Mouse (Mus musculus) left cerebral cortex, postnatal 4 days (tissue): ENCODE results near the gene Tbx6. TPM values are rescaled to one million over a fixed set of nuclear protein-coding genes. Genes with fewer than 3 reads are reported as not detected.
A peak's percentile ranks its signal among the peaks of the same experiment; 100 is the strongest.

Source experiments
- DNase-seq: peaks from one replicate; pipeline ENCODE4 v3.0.0-alpha.2; 2022
- intact Hi-C: fragments of 180-260 bp; cut with DNase I; formaldehyde crosslinking; loops from one replicate; pipeline ENCODE4 v1.15.1; 2025
- total RNA-seq, 2 experiments: library from RNA; stranded (reverse); gene quantifications; 2 replicates each; pipeline ENCODE4 v1.2.3; 2021

The Tbx6 gene
- total RNA-seq = under 1 TPM; 0.40 to 0.58 TPM

DNA sequence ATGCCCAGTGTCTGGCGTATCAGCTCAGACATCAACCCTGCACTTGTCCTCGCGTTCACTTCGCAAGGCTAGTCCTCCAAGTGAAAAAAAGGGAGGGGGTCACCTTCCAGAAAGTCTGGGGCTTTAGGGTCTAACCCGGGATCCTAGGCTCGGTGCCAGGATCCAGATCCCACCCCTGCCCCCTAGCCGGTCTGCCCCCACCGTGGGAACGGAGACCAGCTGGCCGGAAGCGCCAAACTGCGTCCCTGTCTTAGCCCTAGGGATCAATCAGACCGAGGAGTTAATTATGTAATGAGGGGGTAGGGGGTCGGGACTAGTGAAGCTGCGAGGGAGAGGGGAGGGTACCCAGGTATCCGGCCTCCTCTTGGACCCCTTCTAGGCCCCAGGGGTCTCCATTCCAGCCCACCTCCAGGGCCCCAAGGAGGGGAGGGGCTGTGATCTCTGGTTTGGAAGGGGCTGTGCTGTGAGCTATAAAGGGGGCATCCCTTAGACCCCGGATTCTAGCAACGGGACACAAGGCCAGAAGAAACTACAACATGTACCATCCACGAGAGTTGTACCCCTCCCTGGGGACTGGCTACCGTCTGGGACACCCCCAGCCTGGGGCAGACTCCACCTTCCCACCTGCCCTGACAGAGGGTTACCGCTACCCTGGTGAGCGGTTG is at the start of gene Tbx6:
TSS of gene Tbx6 (plus strand) at position 513 of the 665 bp plus-strand sequence.
- intact Hi-C loops = no loop called here
- peak; percentile 58 for DNase-seq

DNA sequence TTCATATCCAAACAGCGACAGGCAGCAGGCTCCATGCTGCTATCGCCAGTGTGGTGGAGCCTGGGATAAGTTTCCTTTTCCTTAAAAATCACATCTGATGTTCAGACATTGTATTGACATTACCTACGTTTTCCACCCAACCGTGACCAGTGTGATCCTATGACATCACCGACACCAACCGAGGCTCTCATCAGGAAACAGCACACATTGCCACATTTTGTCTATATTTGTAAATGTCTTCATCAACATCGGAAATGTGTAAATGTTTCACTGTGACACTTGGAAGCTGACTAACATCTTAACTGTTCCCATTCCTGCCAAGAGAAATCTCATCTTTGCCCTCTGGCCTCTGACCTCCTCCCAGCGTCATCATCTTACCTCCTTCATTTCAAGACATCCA is 45.2 kb upstream of the Tbx6 start:
- DNase-seq = no peak
- intact Hi-C loops = no loop called here

DNA sequence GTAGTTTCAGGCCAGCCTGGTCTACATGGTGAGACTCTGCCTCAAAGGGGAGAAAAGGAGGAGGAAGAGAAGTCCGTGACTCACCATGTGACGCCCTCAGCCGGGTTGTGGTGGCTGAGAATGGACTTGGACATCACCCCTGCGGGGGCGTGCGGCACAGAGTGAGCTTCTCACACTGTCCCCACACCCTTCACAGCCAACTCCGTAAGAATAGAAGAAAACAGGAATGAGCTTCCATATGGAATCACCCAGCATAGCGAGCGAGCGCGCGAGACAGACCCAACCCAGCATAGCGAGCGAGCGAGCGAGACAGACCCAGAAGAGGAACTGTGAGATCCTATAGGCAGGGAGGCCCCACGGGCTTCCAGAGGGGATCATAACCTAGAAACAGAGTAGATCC is 41.7 kb upstream of the Tbx6 start:
- intact Hi-C loops = no loop called here
- DNase-seq = no peak

DNA sequence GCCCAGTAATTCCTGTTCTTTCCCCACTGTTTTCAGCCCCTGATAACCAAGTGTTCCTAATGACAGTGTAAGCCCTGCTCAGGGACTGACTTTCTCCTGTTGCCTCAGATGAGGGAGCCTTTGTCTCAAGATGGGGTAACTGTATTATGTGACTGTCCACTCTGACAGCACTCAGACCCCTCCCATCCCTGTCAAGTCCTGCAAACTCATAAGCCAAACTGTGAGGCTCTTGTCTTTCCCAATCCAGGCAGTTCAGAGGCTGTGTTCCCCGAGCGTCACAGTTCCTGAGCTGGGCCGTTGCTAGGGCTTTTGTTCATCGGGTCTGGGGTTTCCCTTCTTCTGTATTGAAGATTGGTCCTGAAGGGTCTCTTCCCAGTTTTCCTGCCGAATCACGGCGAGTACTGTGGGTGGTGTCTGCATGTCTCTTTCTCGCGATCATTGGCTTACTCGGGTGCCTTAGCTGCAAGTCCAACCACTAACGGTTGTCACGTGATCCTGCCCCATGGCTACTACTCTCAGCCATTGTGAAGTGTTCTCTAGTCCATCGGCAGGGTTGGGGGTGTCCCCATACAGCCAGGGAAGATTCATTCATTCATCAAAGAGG is 41.0 kb upstream of the Tbx6 start:
- intact Hi-C loops = no loop called here
- no peak for DNase-seq

DNA sequence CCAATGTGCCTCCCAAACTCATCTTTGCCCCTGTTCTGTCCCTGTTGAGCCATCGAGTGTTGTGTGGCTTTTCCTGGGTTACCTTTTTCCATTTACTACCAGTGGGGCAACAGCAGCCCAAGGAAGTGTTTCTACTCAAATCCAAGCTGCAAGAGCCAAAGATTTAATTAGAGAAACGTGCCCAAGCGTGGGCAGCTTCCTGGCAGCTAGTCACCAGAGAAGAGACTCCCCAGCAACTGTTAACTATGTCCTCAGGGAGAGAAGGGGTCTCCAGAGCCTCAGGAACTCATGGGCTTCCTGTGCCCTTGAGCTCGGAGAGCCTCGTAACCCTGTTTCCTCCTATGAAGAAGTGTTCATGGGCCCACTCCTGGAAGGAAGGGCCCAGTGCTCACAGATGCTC is 40.3 kb upstream of the Tbx6 start:
- intact Hi-C loops = no loop called here
- no peak for DNase-seq

DNA sequence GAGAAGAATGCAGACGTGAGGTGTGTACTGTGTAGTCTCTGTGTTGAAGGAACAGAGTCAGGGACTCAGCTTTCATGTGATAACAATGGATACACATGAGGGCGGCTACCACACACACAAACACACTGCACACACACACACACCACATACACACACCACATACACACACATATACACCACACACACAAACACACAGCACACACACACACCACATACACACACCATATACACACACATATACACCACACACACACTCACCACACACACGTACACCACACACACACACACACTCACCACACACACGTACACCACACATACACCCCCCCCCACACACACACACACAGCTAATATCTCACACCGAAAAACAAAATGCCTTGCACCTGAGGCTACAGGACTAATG is 39.8 kb upstream of the Tbx6 start:
- intact Hi-C loops = no loop called here
- DNase-seq = no peak

DNA sequence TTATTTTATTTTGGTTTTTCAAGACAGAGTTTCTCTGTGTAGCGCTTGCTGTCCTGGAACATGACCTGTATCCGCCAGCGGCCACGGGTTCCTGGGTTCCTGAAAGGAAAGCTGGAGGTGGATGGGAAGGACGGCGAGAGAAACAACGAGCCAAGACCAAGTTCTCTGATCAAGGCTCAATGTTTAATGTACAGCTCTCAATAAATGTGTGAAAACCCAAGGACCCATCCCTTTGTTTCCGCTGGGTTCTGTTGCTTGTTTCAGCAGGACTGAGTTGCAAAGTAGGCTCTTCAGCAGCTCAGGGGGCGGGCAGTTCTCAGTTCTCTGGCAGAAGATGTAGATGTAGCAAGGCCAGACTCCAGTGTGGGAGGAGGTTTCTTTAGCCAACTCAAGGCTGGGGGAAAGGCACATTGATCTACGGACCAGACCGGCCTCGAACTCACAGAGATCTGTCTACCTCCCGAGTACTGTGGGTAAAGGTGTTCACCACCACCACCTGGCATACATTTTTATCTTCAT is 39.3 kb upstream of the Tbx6 start:
- DNase-seq = no peak
- intact Hi-C loops = no loop called here

DNA sequence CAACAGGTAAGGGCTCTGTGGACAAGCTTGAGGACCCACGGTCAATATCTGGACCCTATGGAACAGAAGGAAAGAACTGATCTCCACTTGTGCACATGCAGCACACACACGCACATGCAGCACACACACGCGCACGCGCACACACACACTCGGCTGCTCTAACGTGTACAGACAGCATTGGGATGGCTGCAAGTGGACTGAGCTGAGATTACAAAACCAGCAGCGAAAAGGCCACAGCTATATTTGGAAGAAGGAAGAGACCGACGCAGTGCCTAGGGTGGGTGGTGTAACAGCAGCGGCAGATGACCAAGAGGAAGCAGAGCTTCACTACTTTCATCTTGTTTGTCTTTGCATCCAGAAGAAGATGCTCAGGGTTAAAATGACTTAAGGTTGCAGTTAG is 35.2 kb upstream of the Tbx6 start:
- intact Hi-C loops = no loop called here
- DNase-seq = no peak

DNA sequence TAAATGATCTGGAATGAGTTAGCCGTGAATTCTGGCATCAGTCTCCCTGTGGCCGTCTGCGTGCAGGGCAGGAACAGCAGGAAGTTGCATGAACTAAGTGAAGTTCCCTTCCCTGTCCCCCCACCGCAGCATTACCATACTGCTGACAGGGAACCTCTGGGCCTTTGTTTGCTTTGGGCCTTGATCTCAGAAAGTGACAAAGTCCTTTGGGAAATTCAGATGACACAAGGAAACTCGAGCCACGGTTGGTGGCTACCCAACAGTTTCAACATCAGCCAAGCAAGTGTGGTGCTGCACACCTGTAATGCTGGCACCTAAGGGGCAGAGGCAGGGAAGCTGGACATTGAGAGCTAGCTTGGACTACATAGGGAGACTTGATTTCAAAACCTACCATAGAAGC is 34.5 kb upstream of the Tbx6 start:
- intact Hi-C loops = no loop called here
- DNase-seq = no peak

DNA sequence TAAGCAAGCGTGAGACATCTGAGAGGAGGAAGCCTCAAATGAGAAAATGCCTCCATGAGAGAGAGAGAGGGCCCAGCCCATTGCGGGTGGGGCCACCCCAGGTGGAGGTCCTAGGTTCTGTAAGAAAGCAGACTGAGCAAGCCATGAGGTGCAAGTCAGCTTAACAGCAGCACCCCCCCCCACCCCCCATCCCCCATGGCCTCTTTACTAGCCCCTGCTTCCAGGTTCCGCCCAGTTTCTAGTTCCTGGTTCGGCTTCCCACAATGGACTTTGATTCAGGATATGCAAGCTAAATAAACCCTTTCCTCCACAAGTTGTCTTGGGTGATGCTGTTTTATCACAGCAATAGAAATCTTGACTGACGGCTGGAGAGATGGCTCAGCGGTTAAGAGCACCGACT is 32.5 kb upstream of the Tbx6 start:
- intact Hi-C loops = no loop called here
- DNase-seq = no peak

DNA sequence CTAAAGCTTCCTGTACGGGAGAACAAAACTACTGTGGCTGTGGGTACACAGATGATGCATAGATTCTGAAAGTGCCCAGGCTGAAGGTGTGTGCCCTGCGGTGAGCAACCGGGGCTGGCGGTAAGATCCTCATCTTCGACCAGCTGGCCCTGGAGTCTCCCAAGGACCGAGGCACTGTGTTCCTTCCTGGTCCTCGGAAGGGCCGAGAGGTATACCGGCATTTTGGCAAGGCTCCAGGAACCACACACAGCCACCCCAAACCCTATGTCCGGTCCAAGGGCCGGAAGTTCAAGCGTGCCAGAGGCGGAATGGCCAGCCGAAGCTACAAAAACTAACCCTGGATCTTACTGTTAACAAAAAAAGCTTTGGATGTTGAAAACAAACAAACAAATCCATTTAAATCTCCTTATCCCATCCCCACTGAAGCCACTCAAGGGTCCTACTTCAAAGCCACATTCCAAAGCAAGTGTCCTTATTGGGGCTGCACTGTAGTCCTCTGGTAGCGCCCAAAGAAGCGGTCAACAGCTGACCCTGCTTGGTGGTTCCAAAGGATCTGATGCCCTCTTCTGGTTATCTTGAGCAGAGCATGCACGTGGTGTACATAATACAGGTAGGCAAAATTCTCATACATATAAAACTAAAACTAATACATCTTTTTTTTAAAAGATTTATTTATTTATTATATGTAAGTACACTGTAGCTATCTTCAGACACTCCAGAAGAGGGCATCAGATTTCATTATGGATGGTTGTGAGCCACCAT is 31.5 kb upstream of the Tbx6 start:
- intact Hi-C loops = no loop called here
- no peak for DNase-seq

DNA sequence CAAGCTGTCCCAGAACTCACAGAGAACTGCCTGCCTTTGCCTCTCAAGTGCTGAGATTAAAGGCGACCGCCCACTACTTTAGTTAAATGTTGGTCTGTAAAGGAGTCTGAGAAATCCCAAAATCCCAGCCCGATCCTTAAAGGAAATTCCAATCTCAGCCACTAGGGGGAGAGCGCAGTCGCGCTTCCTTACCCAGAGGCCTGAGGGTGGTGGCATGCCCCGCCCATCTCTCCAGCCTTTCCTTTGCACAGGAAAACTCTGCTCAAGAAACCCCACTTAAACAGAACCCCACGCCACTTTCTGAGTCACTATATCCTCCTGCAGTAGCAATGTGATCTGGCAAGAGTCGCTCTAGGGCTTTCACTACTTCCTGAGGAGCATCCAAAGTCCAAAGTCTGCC is 26.4 kb upstream of the Tbx6 start:
- peak; percentile 78 for DNase-seq
- intact Hi-C loops = loop anchor here (5.0 kb wide), 1 partner anchor 53 kb away; no protein-coding TSS in a partner anchor

DNA sequence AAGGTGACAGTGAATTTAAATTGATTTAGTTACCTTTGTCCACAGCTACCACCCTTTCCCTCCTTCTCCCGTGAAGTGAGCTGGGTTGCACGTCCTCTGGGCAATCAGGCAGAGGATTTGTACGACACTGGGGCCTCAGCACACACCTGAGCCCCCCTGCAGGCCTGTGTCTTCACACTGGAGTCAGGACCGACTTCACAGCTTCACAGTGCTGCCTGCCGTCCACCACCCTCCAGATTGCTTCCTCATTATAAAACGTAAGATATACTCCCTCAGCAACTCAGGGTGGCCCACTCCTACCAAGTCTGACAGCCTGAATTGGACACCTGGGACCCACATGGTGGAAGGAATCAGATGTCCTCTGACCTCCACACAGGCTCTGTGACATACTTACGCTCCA is 22.7 kb upstream of the Tbx6 start:
- DNase-seq = no peak
- intact Hi-C loops = loop anchor here (5.0 kb wide), 1 partner anchor 56 kb away; no protein-coding TSS in a partner anchor

DNA sequence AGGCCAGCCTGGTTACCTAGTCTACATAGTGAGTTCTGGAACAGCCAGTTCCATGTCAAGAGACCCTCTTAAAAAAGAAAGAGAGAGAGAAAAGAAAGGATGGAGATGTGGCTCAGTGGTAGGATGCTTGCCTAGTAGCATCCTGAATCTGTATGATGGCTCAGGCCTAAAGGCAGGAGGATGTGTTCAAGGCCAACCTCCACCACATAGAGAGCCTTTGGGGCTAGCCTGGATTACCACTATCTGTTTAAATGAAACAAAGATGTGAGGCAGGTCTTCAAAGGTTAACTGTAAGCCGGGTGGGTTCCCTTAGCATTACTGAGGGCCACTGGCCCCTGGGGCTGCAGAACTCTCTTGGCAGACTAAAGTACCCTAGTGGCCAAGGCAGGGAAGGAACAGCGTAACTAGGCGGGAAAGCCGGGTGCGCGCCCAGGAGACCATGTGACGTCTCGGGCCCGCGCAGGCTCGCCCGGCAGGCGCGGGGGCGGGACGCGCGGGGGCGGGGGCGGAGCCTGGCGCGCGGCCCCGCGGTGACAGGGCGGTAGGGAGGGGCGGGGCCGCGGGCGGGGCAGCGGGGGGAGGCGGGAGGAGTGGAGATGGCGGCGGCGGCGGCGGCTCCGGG is 22.1 kb upstream of the Tbx6 start, which contains the start of gene Mapk3:
TSS of gene Mapk3 (plus strand) at position 552 of the 622 bp plus-strand sequence.
- DNase-seq = peak; percentile 93

DNA sequence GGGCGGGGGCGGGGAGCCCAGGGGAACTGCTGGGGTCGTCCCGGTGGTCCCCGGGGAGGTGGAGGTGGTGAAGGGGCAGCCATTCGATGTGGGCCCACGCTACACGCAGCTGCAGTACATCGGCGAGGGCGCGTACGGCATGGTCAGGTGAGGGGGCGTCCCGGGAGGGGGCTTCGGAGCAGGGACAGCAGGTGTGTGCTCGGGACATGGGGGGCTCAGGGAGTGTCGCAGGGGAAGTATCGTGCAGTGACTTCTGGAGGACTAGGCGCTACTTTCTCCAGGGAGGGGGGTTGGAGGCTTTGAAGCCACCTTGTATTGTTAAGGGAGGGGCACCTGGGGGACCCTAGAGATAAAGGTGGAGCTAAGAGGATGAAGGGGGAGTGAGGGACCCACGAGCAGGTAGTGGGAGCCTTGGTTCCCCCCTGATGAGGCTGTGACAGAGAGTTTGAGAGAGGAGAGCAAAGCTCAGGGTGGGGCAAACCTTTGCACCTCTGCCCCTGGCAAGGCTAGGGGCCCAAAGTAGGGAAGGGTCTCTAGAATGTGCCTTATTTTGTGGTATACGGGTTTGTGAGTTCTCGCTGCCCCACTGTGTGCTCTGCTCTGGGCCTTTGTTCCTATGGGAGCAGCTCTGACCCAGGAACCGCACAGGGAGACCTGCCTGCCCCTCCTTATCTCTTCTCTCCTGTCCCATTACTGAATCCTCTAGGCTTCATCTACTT is 21.5 kb upstream of the Tbx6 start:
- intact Hi-C loops = loop anchor here (5.0 kb wide), 1 partner anchor 58 kb away; no protein-coding TSS in a partner anchor
- no peak for DNase-seq

More for the DNA sequence above, 22.1 kb upstream of the Tbx6 start, which contains the start of gene Mapk3:
- intact Hi-C loops = loop anchor here (5.0 kb wide), 1 partner anchor 57 kb away; no protein-coding TSS in a partner anchor

DNA sequence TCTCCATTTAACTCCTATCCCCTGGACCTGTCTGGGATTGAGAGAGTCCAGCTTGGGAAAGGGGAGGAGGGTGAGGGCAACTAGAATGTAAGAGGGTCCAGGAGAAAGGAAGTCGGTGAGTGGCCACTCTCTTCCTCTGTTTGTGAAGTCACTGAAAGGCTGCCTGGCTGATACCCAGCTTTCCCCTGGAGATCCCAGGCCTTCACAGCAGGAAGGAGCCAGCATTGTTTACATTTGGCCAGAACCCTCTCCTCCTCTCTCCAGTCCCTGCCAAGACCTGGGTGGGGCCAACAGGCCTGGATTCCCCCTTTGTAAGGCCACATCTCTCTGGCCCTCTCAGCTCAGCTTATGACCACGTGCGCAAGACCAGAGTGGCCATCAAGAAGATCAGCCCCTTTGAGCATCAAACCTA is 20.9 kb upstream of the Tbx6 start:
- intact Hi-C loops = no loop called here

DNA sequence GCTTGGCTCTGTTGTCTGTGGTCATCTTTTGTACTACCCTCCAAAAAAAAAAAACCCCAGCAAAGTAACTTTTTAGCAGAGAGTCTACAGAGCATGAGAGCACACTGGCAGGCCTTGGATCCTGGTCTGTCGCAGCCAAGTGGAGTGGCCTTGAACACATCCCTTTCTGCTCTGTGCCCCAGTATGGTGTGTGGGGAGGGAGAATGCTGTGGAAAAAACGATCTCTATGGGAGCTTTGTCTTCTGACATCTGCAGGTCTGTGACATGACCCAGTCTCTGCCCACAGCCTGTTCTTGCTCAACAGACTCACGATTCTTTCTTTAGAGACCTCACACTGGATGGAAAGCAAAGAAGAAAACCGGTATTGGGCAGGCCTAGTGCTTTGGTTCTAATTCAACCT is 20.3 kb upstream of the Tbx6 start:
- DNase-seq = no peak
- intact Hi-C loops = no loop called here

More for the DNA sequence above, 20.9 kb upstream of the Tbx6 start:
- peak; percentile 79 for DNase-seq

DNA sequence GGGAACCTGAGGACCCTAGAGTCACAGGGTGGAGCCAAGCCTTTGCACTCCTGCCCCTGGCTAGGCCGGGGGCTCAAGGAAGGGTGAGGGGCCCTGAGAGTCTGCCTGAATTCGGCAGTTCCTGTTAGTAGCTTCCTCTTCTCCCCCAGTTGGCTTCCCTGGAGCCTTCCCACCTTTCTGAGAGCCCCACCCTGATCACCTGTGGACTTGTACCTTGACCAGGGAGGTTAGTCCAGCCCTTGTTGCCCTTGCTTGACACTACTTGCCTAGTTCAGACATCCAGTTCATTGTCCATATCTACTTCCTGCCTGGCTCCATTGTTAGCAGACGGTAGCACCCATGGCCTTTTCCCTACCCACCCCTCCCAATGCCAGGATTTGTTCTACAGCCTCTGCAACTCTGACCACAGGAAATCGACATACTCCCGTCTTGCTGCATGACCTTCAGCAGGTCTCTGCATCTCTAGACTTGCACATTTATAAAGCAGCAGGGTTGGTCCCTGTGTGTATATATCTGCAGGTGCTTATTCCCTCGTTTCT is 19.7 kb upstream of the Tbx6 start:
- intact Hi-C loops = no loop called here
- no peak for DNase-seq

DNA sequence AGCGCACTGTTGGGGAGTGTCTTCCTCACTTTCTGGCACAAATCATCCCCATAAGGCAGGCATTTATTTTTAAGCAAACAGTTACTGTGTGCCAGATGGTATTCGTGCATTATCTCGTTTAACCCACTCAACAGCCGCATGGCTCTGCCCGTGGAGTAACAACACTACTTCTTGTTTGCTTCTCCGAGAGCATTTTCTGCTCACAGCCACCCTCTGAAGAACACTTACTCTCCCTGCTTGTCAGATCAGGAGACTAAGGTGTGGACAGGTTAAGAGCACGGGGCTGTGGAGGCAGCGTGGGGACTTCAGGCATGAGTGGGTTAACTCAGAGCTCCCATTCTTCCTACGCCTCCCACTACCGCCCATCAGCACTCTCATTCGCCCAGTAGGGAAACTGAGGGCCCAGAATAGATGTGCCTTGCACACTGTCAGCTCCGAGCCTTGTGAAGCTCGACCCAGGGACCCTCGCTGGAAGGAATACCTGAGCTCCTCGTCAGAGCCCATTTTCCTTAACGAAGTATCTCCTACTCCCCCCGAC is 18.7 kb upstream of the Tbx6 start:
- intact Hi-C loops = no loop called here
- no peak for DNase-seq

DNA sequence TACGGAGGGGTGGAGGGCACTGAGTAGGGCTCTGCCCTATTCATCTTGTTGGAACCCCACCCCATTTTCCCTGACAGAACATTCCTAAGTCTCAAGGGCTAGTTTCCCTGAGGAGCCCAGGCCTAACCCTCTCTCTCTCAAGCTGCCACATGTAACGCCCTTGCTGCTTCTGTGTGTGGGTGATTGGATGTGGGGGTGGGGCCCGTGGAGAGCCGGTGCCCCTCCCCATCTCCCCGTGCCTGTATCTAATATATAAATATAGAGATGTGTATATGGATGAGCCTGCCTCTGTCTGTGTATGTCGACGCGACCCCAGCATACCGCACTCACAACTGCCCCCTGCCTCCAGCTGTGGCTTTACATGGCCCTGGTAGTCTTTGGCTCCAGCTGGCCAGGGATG is 15.7 kb upstream of the Tbx6 start:
- intact Hi-C loops = no loop called here

More for the DNA sequence above, 15.7 kb upstream of the Tbx6 start:
- no peak for DNase-seq
